Mouse (Mus musculus) MEL-GATA-1-ER (cell line): ENCODE data around the gene Banp.

ENCODE experiments used
- DNase-seq: peaks from one replicate; pipeline ENCODE4 v3.0.0-alpha.2; 2012; ENCODE audit warnings: low read depth; ENCODE audit errors: extremely low read depth

Gene Banp

GRCm38 (mm10) chr8:121950749-121951655 is 1.5 kb downstream of the Banp start:
- no peak for DNase-seq

GRCm38 (mm10) chr8:121951656-121952009 is 2.1 kb downstream of the Banp start:
- DNase-seq = no peak

- DNase-seq = no peak
Observed at GRCm38 (mm10) chr8:121952122-121952521, 2.6 kb downstream of the Banp start.

GRCm38 (mm10) chr8:121952800-121953199 is 3.2 kb downstream of the Banp start:
- DNase-seq = no peak

GRCm38 (mm10) chr8:121953821-121954545 is 4.4 kb downstream of the Banp start:
- no peak for DNase-seq

- DNase-seq = no peak
Observed at GRCm38 (mm10) chr8:121954981-121955555, 5.5 kb downstream of the Banp start.

GRCm38 (mm10) chr8:121955825-121956500 is 6.4 kb downstream of the Banp start:
- peak; percentile 97 for DNase-seq

GRCm38 (mm10) chr8:121958395-121958794 is 8.8 kb downstream of the Banp start:
- DNase-seq = no peak

GRCm38 (mm10) chr8:121962892-121963291 is 13.3 kb downstream of the Banp start:
- no peak for DNase-seq

- DNase-seq = no peak
Observed at GRCm38 (mm10) chr8:121964716-121965512, 15.4 kb downstream of the Banp start.

GRCm38 (mm10) chr8:121966110-121966509 is 16.6 kb downstream of the Banp start:
- DNase-seq = no peak

GRCm38 (mm10) chr8:121966714-121967448 is 17.3 kb downstream of the Banp start:
- DNase-seq = no peak

GRCm38 (mm10) chr8:121967977-121968376 is 18.4 kb downstream of the Banp start:
- no peak for DNase-seq

- no peak for DNase-seq
Observed at GRCm38 (mm10) chr8:121968542-121968941, 19.0 kb downstream of the Banp start.

- no peak for DNase-seq
Observed at GRCm38 (mm10) chr8:121970225-121970624, 20.7 kb downstream of the Banp start.

- DNase-seq = no peak
Observed at GRCm38 (mm10) chr8:121971488-121972058, 22.0 kb downstream of the Banp start.

GRCm38 (mm10) chr8:121973906-121974305 is 24.4 kb downstream of the Banp start:
- no peak for DNase-seq

- DNase-seq = no peak
Observed at GRCm38 (mm10) chr8:121977819-121978590, 28.5 kb downstream of the Banp start.

GRCm38 (mm10) chr8:121978670-121979069 is 29.1 kb downstream of the Banp start:
- no peak for DNase-seq
